Mouse (Mus musculus) stomach, postnatal 0 days (tissue): ENCODE measurements around the gene Camsap3.

Experiments used
- CTCF ChIP-seq: IDR thresholded peaks from 2 replicates; pipeline ENCODE4 v1.5.1; 2016; ENCODE audit warnings: antibody characterized with exemption, low read depth, mild to moderate bottlenecking, moderate library complexity
- EP300 ChIP-seq: optimal IDR thresholded peaks from 2 replicates; pipeline ENCODE3; 2016; ENCODE audit warnings: antibody characterized with exemption

DNA sequence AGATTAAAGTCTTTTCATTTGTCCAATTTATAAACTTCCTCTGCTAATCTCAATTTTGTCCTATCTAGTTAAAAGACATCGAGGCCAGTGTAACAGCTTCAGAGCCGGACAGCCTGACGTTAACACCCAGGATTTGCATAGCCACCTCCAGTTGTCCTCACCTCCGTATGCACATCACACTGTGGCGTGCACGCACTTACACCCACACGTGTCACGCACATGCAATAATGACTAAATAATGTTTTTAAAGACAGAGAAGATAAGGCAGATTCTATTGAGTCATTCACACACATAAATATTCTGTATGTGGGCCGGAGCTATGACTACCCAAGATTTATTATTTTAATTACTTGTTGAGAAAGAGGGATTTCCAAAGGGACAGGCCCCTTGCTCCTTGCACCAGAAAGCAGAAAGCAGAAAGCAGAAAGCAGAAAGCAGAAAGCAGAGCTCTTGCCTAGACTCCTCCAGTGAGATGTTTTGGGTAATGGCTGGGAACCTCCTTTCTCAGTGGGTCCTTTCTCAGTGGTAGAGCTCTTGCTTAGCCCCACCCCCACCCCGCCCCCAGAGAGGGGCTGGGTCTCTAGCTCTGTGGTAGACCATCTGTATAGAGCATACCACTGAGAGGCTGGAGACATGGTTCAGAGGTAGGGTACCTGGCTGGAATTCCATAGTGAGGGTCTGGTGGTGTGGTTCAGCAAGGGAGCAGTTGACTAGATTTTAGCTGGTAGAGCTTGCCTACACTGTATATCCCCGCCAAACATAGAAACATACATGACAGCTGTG is 67.8 kb downstream of the Camsap3 start:
- TF ChIP-seq EP300 (no peak), CTCF (no peak)
